Mouse (Mus musculus): ENCODE data around the gene Ranbp2.

The Ranbp2 gene

DNA sequence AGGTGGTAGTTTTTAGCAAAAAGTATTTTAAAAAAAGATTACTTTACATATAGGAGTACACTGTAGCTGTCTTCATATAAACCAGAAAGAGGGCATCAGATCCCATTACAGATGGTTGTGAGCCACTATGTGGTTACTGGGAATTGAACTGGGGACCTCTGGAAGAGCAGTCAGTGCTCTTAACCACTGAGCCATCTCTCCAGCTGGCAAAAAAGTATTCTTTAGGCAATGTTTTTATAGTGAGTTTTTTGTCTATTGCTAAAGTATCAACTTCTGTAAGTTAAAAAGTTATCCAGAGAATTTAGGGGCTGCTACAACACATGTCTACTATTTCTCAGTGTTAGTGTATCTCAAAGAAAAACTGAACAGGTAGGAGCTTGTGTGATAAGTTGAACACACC, 50.0 kb downstream of the Ranbp2 start:
- in situ Hi-C loops (cut with MboI, MseI) = no loop called here

- in situ Hi-C loops (cut with MboI, MseI) = no loop called here
Observed at GRCm38 (mm10) chr10:58497320-58498284, 50.9 kb downstream of the Ranbp2 start, which contains the start of gene Ccdc138. Ccdc138 (plus strand) TSS chr10:58497948.

GRCm38 (mm10) chr10:58498516-58498915, 51.8 kb downstream of the Ranbp2 start:
- in situ Hi-C loops (cut with MboI, MseI) = no loop called here

GRCm38 (mm10) chr10:58529358-58529757, 82.6 kb downstream of the Ranbp2 start:
- in situ Hi-C loops (cut with MboI, MseI) = no loop called here

GRCm38 (mm10) chr10:58530896-58531790, 84.4 kb downstream of the Ranbp2 start:
- in situ Hi-C loops (cut with MboI, MseI) = loop anchor here (10.0 kb wide), 1 partner anchor 1086 kb away; no protein-coding TSS in a partner anchor

GRCm38 (mm10) chr10:58532177-58532576, 85.5 kb downstream of the Ranbp2 start:
- in situ Hi-C loops (cut with MboI, MseI) = loop anchor here (10.0 kb wide), 1 partner anchor 1087 kb away; no protein-coding TSS in a partner anchor

DNA sequence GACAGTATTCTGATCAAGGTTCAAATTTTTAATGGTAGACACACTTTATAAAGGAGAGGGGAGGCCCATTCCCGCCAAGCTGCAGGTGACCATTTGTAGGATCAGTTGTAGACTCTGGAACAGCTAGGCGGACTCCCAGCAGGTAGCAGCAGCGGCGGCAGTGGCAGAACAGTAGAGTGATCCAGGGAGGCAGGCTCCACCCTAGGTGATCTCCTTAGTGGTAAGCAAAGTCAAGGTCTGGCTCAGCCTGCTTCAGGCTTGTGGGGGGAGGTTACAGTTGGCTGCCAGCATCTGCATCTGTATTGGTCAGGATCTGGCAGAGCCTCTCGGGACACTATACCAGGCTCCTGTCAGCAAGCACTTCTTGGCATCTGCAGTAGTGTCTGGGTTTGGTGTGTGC, 89.6 kb downstream of the Ranbp2 start:
- in situ Hi-C loops (cut with MboI, MseI) = loop anchor here (10.0 kb wide), 1 partner anchor 1091 kb away; no protein-coding TSS in a partner anchor

DNA sequence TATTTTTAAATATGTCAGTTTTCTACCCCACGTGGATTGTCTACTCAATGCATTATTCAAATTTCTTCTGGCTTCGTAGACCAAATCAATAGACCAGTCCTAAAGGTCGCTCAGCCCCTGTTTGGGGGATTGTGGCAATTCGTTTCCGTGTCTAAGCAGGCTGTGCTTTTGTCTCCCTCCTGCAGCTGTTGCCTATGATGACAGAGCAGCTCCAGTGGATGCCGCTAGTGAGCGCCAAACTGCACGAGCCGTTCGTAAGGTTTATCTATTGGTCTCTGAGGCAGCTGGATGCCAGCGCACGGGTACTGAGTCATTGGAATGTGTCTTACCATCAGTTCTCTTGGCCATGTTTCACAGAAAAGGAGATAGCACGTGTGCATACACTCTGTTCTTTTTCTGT, 93.9 kb downstream of the Ranbp2 start:
- in situ Hi-C loops (cut with MboI, MseI) = no loop called here

Measured in T-helper 2 cell (primary cell).